Mouse (Mus musculus) testis, adult 2 months (tissue): ENCODE data around the gene Slc20a1.

ENCODE experiments used
- CTCF ChIP-seq: fragments of 200-500 bp; IDR thresholded peaks from 2 replicates; pipeline ENCODE4 v1.5.1; 2012; ENCODE audit warnings: low read depth, mild to moderate bottlenecking, inconsistent platforms, low read length, moderate library complexity; ENCODE audit not compliant: control insufficient read depth, insufficient read depth, insufficient replicate concordance
- POLR2A ChIP-seq: fragments of 200-500 bp; IDR thresholded peaks from 2 replicates; pipeline ENCODE4 v1.6.1; 2012; ENCODE audit warnings: low read depth, mild to moderate bottlenecking, inconsistent platforms, low read length, moderate library complexity; ENCODE audit not compliant: control insufficient read depth

GRCm38 (mm10) chr2:129254076-129254475 lies 55.5 kb downstream of the Slc20a1 start:
- no peak for TF ChIP-seq CTCF
- TF ChIP-seq POLR2A, result no peak
